Mouse (Mus musculus): Measurements from ENCODE around the gene Olfr229.
"Not testable (repeated sequence)": the region's sequence is repeated elsewhere in the genome, so short reads cannot be mapped to it uniquely, and the experiment has no call there.

Olfr229 gene

DNA sequence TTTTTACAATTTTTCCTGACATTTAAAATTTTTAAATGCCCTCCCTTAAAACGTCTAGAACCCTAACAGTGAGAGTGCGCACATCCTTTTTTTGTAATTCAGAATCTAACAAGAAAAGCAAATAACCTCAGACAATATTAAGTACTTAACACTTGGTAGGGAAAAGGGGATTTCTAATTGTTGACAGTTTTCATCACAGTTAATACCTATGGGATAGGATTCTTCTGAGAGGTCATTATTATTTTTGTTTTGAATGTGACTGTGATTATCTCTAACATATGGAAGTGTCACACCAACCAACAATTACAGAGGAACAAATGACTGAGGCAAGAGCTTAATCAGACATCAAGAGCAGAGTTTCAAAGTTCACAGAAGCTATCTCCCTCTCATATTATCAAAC is at the start of gene Olfr229:
Olfr229 (plus strand) TSS at position 301 of the 400 bp plus-strand sequence.
- DNase-seq (ENCODE audit: low spot score), result no peak

DNA sequence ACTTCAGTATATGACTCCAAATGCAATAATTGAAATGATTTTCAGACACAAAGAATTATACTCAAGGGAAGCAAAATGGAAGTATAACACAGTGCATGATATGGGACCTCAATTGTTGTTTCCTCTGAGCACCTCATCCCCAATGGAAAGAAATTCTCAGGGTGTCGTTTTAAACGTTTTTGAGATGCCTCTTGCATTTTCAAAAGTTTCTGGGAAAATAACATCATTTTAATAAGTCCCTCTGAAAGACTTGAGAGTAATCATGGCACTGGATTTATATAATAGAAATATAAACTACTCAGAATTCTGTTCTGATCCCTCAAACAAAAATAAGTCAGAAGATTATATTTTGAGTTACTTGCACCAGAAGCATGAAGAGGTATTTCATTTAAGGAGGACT is 41.0 kb upstream of the Olfr229 start, which contains the start of gene Olfr972:
Olfr972 (plus strand) TSS at position 301 of the 400 bp plus-strand sequence.
- DNase-seq (ENCODE audit: low spot score), result no peak

DNA sequence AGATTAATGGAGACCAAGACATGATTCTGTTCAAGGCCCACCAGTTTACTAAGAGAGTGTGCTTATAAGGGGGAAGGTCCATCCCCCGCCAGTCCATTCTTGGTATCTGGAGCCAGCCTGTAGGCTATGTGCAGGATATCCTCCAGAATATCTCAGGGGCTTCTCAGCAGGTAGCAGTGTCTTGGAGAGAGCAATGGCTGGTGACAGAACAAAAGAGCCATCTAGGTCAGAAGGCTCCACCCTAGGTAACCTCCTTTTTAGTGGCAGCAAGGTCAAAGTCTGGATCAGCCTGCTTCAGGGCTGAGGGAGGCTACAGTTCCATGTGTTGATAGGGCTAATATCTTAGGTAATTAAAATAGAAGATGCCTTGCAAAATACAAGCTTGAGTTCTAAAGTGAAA is 35.1 kb upstream of the Olfr229 start:
- DNase-seq (ENCODE audit: low spot score), result not testable (repeated sequence)

DNA sequence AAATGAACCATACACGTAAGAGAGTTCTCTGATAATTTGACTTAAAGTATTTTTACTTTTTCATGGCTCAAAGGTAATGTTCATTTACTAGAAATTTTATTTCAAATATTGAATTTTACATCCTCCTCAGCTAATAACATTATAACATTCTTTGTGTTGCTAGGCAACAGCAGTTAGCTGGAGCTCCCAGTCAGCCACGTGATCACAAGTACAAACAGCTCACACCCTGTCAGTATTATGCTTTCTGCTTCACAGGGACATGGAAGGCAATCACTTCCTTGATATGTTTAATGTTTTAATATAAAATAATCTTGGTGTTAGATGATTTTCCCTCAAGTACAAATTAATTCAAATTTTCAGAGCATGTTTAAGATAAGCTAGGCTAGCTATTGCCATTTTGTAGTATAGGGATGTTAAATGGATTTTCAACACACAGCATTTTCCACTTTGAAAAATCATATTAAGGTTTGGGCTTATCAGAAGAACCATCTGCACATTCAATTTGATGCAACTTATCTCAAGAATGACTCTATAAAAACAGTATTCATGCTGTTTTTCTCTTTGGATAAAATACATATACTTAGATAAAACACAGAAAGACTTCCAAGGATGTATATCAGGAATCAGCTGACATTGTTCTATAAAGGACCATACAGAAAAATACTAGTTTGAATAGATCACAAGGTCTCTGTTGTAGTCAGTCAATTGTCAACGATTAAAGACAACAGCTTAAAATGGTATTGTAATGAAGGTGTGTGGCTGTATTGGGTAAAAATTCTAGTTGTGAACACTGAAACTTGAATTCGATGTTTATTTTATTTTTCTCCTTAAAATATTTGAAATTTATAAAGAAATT is 29.4 kb upstream of the Olfr229 start:
- DNase-seq (ENCODE audit: low spot score), result not testable (repeated sequence)

DNA sequence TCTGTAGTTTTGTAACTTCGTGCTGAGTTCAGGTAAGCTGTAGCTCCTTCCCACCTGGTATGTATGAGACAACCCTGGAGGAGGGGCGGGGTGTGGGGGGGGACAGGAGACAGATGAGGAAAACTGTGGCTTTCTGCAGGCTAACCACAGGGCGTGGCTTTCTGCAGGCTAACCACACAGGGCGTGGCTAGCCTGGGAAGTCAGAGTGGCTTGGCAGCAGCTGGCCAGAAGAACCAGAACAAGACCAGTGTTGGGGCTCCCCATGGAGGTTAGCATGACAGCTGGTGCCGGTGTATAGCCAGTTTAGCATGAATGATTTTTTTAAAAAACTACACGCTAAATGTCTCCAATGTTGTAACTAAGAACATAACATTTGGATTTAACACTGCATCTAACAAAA is 2.0 kb upstream of the Olfr229 start:
- no peak for DNase-seq (ENCODE audit: low spot score)

DNA sequence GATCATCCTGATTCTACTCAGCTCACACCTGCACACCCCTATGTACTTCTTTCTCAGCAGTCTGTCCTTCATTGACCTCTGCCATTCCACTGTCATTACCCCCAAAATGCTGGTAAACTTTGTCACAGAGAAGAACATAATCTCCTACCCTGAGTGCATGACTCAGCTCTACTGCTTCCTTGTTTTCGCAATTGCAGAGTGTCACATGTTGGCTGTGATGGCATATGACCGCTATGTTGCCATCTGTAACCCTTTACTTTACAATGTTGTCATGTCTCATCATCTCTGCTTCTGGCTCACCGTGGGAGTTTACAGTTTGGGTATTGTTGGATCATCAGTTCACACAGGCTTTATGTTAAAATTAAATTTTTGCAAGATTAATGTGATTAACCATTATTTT is 2.8 kb downstream of the Olfr229 start:
- no peak for DNase-seq (ENCODE audit: low spot score)

DNA sequence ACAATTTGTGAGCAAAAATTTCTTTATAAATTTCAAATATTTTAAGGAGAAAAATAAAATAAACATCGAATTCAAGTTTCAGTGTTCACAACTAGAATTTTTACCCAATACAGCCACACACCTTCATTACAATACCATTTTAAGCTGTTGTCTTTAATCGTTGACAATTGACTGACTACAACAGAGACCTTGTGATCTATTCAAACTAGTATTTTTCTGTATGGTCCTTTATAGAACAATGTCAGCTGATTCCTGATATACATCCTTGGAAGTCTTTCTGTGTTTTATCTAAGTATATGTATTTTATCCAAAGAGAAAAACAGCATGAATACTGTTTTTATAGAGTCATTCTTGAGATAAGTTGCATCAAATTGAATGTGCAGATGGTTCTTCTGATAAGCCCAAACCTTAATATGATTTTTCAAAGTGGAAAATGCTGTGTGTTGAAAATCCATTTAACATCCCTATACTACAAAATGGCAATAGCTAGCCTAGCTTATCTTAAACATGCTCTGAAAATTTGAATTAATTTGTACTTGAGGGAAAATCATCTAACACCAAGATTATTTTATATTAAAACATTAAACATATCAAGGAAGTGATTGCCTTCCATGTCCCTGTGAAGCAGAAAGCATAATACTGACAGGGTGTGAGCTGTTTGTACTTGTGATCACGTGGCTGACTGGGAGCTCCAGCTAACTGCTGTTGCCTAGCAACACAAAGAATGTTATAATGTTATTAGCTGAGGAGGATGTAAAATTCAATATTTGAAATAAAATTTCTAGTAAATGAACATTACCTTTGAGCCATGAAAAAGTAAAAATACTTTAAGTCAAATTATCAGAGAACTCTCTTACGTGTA is 21.1 kb downstream of the Olfr229 start:
- not testable (repeated sequence) for DNase-seq (ENCODE audit: low spot score)

DNA sequence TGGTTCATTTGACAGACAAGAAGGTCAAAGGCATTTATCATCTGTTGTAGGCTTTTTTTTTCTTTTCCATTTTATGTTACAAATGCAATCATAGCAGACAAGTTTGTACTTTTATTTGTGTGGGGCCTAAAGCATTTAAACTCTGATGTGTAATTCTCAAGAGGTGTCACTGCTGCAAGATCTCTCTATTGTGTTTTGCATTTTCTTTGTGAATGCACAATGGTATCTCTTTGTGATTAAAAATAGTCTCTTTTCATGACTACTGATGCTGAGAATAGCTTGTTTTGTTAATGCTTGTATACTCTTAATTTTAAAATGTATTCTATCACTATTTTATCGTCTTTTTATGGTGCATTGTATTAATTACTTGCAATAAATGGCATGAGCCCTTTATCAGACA is 21.7 kb downstream of the Olfr229 start:
- not testable (repeated sequence) for DNase-seq (ENCODE audit: low spot score)

DNA sequence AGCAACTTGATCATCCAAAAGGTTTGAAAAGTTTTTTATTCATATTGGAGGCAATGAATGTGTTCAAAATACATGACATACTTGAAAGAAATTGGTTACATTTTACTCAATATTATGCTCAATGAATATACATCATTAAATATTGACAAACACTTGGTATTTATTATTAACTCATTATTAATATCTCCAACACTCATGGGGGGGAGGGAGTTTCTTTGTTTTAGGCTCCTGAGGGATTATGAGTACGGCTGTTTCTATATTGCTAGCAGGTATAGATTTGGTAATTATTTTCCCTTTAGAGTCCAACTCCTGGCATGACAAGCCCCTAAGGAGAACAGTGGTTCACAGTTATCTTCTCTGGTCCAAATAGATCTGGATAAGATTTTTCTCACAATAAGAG is 30.1 kb downstream of the Olfr229 start, which contains the start of gene Olfr974:
Olfr974 (plus strand) TSS at position 301 of the 400 bp plus-strand sequence.
- DNase-seq (ENCODE audit: low spot score), result no peak

DNA sequence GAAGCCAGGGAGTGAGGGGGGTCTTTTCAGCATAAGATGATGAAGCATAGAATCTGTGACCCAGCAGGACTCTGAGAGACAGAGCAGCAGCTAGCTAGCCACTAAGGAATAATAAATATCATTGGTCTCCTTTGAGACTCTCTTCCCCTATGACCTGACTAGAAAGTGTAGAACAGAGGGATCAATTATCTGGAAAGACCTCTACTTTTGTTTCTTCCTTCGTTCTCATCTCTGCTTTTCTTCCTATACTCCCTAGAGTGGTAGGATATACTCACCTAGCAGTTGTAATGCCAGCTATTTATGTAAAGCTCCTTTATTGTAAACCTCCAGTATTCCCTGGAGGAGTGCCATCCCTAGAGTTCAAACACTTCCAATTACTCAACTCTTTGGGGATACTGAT is 44.8 kb downstream of the Olfr229 start, which contains the start of gene Olfr975:
Olfr975 (minus strand) TSS at position 101 of the 400 bp plus-strand sequence.
- no peak for DNase-seq (ENCODE audit: low spot score)

DNA sequence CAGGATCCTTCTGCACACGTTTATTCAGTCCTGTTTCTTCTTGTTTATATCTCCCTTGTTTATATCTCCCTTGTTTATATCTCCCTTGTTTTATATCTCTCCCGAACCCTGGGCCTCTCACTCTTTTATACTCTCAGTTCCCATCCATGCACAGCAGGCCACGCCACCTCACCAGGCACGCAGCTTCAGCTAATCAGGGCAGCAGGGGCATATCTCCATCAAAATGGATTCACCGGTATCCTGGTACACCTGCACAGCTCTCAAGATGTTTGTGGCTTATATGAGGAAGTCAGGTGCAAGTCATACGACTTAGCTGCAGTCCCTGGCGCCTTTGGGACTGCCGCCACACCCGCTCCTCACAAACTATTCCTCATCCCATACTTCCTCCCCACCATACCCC is 53.9 kb downstream of the Olfr229 start, which contains the start of gene Olfr976:
Olfr976 (minus strand) TSS at position 101 of the 400 bp plus-strand sequence.
- DNase-seq (ENCODE audit: low spot score), result not testable (repeated sequence)
